Mouse (Mus musculus): Measurements from ENCODE around the gene Atp8b4.

- TF ChIP-seq POLR2A (IDR thresholded peaks at IDR 0.05; ENCODE audit: extremely low read depth, insufficient read depth, low read length) (no peak), CTCF (IDR thresholded peaks at IDR 0.05; ENCODE audit: extremely low read depth, insufficient read depth, low read length) (no peak)
Measured at GRCm38 (mm10) chr2:126323206-126323605, 177.3 kb downstream of the Atp8b4 start.
